Mouse (Mus musculus) T-helper 2 cell (primary cell): ENCODE measurements at regions not wholly inside any gene's neighbourhood (a gene's known extent, or its start where the extent isn't known, plus 50 kb on each side); places are given as distances from the start of the nearest gene placed in this dataset.

Experiments
- in situ Hi-C: fragments of 300-600 bp; cut with MboI, MseI; formaldehyde crosslinking; loops from one replicate; pipeline ENCODE4 v1.15.1; 2025; ENCODE audit warnings: high pct_unique_total_duplicates

GRCm38 (mm10) chr4:127758961-127759360 is 211.8 kb downstream of the CK137956 start:
- in situ Hi-C loops: no loop called here

GRCm38 (mm10) chr4:127756238-127756637 is 214.5 kb downstream of the CK137956 start:
- in situ Hi-C loops: no loop called here

GRCm38 (mm10) chr4:127750781-127751180 is 220.0 kb downstream of the CK137956 start:
- in situ Hi-C loops: no loop called here

- in situ Hi-C loops: no loop called here
These were observed 222.9 kb downstream of the CK137956 start for GRCm38 (mm10) chr4:127747876-127748275.

- in situ Hi-C loops: no loop called here
These were observed 234.0 kb downstream of the CK137956 start for GRCm38 (mm10) chr4:127736781-127737180.

GRCm38 (mm10) chr4:127736151-127736550 is 234.6 kb downstream of the CK137956 start:
- in situ Hi-C loops: no loop called here

GRCm38 (mm10) chr4:127734641-127735040 is 236.1 kb downstream of the CK137956 start:
- in situ Hi-C loops: no loop called here

- in situ Hi-C loops: no loop called here
These were observed 252.1 kb downstream of the CK137956 start for GRCm38 (mm10) chr4:127718661-127719060.

GRCm38 (mm10) chr4:127712274-127712673 is 258.5 kb downstream of the CK137956 start:
- in situ Hi-C loops: no loop called here

- in situ Hi-C loops: no loop called here
These were observed 259.9 kb downstream of the CK137956 start for GRCm38 (mm10) chr4:127710816-127711215.

- in situ Hi-C loops: no loop called here
These were observed 261.0 kb downstream of the CK137956 start for GRCm38 (mm10) chr4:127709746-127710145.

- in situ Hi-C loops: no loop called here
These were observed 262.6 kb downstream of the CK137956 start for GRCm38 (mm10) chr4:127708186-127708585.

GRCm38 (mm10) chr4:127707126-127707525 is 263.6 kb downstream of the CK137956 start:
- in situ Hi-C loops: no loop called here

GRCm38 (mm10) chr4:127701651-127702050 is 269.1 kb downstream of the CK137956 start:
- in situ Hi-C loops: no loop called here

GRCm38 (mm10) chr4:127689986-127690385 is 280.8 kb downstream of the CK137956 start:
- in situ Hi-C loops: no loop called here

GRCm38 (mm10) chr4:127685021-127685420 is 285.7 kb downstream of the CK137956 start:
- in situ Hi-C loops: no loop called here

- in situ Hi-C loops: no loop called here
These were observed 291.4 kb downstream of the CK137956 start for GRCm38 (mm10) chr4:127679391-127679790.

- in situ Hi-C loops: no loop called here
These were observed 292.3 kb downstream of the CK137956 start for GRCm38 (mm10) chr4:127678437-127678836.

- in situ Hi-C loops: no loop called here
These were observed 294.9 kb downstream of the CK137956 start for GRCm38 (mm10) chr4:127675745-127676315.

GRCm38 (mm10) chr4:127659950-127660349 is 302.0 kb upstream of the Gjb5 start:
- in situ Hi-C loops: no loop called here

- in situ Hi-C loops: no loop called here
These were observed 293.6 kb upstream of the Gjb5 start for GRCm38 (mm10) chr4:127651601-127652000.

- in situ Hi-C loops: no loop called here
These were observed 290.0 kb upstream of the Gjb5 start for GRCm38 (mm10) chr4:127648011-127648410.

GRCm38 (mm10) chr4:127647189-127647588 is 289.2 kb upstream of the Gjb5 start:
- in situ Hi-C loops: no loop called here
